Mouse (Mus musculus): ENCODE measurements around the gene Lrrc32. TPM values are rescaled to one million over a fixed set of nuclear protein-coding genes. Genes with fewer than 3 reads are reported as not detected.

The Lrrc32 gene
- total and polyA plus RNA-seq, 3 experiments = 2.3 to 23.7 (median 5.3) TPM

DNA sequence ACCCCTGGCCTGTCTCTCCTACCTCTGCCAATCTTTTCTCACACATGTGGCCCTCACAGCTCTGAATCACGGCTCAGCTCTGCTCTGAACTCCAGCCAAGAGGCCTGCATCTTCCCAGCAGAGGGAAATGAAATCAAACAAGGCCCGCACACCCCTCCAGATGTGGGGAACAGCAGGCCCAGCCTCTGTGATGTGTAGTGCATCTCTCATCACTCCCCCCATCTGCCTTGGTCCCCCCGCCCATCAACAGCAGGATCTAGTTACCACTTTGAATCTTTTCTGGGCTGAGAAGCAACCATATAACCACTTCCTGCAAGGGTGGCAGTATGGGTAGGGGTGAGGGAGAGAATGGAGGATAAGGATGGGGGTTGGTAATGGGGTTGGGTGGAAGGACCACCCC lies 20.0 kb upstream of the Lrrc32 start:
- Histone ChIP-seq H3K27me3 (replicated peaks) (peaks cover 6% of the 10 kb centered on the region), H3K4me2 (ENCODE audit: insufficient read depth, low read depth, poor library complexity, severe bottlenecking) (no peak overlapping the region), H3K4me1 (ENCODE audit: control insufficient read depth in 1 of 2, insufficient read depth in 2 of 2) (peaks cover 3 to 15% of the 10 kb centered on the region in 2 experiments; a peak in 2 of 4 replicates), H3K27ac (ENCODE audit: insufficient read depth, low read depth) (no peak overlapping the region), H3K36me3 (replicated peaks in 1 of 2; ENCODE audit: control insufficient read depth in 1 of 2, insufficient read depth in 1 of 2, low read length in 1 of 2) (no peaks in the 10 kb centered on the region), H3K79me2 (replicated peaks; ENCODE audit: control insufficient read depth, extremely low read depth, insufficient read depth, poor library complexity, severe bottlenecking) (no peaks in the 10 kb centered on the region), H3K4me3 (replicated peaks in 1 of 3; ENCODE audit: low read depth in 2 of 3, low read length in 2 of 3, poor library complexity in 1 of 3) (no peak overlapping the region), H3K9me3 (replicated peaks; ENCODE audit: low read length) (no peaks in the 10 kb centered on the region), H3K9ac (ENCODE audit: insufficient read depth, low read depth) (no peak overlapping the region)
- no peak for DNase-seq (ENCODE audit: extremely low read depth)
- no peak for TF ChIP-seq HCFC1 (IDR thresholded peaks at IDR 0.05; ENCODE audit: low read depth, low read length)
- no peak for TF ChIP-seq UBTF (IDR thresholded peaks at IDR 0.05; ENCODE audit: low read depth, low read length)
- no peak for TF ChIP-seq IRF4 (IDR thresholded peaks at IDR 0.05; ENCODE audit: low read depth, low read length)
- no peak for TF ChIP-seq POLR2A (IDR thresholded peaks at IDR 0.05; ENCODE audit: low read depth, low read length)
- TF ChIP-seq RAD21 (IDR thresholded peaks at IDR 0.05; ENCODE audit: low read depth, low read length) = no peak
- no peak for TF ChIP-seq ZKSCAN1 (IDR thresholded peaks at IDR 0.05; ENCODE audit: borderline replicate concordance, low read depth, low read length)
- no peak for TF ChIP-seq E2F4 (IDR thresholded peaks at IDR 0.05; ENCODE audit: insufficient replicate concordance, low read depth, low read length)
- TF ChIP-seq JUN (IDR thresholded peaks at IDR 0.05; ENCODE audit: insufficient read depth, low read depth, low read length) = no peak
- TF ChIP-seq MAX (IDR thresholded peaks at IDR 0.05; ENCODE audit: low read length) = no peak
- no peak for TF ChIP-seq BHLHE40 (IDR thresholded peaks at IDR 0.05; ENCODE audit: low read depth, low read length)
- no peak for TF ChIP-seq GABPA (IDR thresholded peaks at IDR 0.05; ENCODE audit: insufficient replicate concordance, low read depth, low read length)
- no peak for TF ChIP-seq CTCF (conservative IDR thresholded peaks at IDR 0.05 in 1 of 2, IDR thresholded peaks at IDR 0.05 in 1 of 2; ENCODE audit: low read depth in 2 of 2, low read length in 2 of 2)
- no peak for TF ChIP-seq NELFE (IDR thresholded peaks at IDR 0.05; ENCODE audit: low read depth, low read length)
- no peak for TF ChIP-seq MXI1 (IDR thresholded peaks at IDR 0.05; ENCODE audit: low read depth, low read length)
- TF ChIP-seq PAX5 (IDR thresholded peaks at IDR 0.05; ENCODE audit: low read length) = no peak
- no peak for TF ChIP-seq JUND (conservative IDR thresholded peaks at IDR 0.05; ENCODE audit: low read depth, low read length)
- dilution Hi-C loops (cut with MboI; ENCODE audit: extremely low pct_ligation_motif_present, extremely low pct_unique_long_range_greater_than_20kb, low sequenced_read_pairs) (no loop called here), in situ Hi-C loops (cut with MboI; ENCODE audit: low pct_ligation_motif_present, low pct_unique_long_range_greater_than_20kb, low sequenced_read_pairs) (no loop called here)

DNA sequence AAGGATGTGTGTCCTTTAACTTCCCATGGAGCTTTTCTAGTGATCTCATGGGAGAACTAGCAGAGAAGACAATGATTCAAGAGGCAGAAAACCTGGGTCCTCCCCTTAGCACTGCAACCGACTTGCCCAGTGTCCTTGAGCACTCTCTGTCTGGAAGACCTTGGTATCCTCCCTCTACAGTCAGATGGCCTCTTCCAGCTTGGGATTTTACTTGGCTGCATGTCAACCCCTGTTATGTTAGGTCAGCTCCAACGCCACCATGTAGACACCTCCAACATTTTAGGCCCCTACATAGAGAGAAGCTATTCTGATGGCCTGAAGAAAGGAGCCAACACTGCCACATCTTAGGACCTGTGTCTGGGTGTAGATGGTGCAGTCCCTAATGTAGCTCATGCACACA lies 16.6 kb upstream of the Lrrc32 start:
- Histone ChIP-seq H3K27me3 (replicated peaks) (peaks cover under 1% of the 10 kb centered on the region), H3K9me3 (replicated peaks; ENCODE audit: low read length) (no peaks in the 10 kb centered on the region), H3K79me2 (replicated peaks; ENCODE audit: control insufficient read depth, extremely low read depth, insufficient read depth, poor library complexity, severe bottlenecking) (no peaks in the 10 kb centered on the region), H3K4me3 (replicated peaks in 1 of 3; ENCODE audit: low read depth in 2 of 3, low read length in 2 of 3, poor library complexity in 1 of 3) (no peak overlapping the region), H3K36me3 (replicated peaks in 1 of 2; ENCODE audit: control insufficient read depth in 1 of 2, insufficient read depth in 1 of 2, low read length in 1 of 2) (no peaks in the 10 kb centered on the region), H3K27ac (ENCODE audit: insufficient read depth, low read depth) (no peak overlapping the region), H3K4me2 (ENCODE audit: insufficient read depth, low read depth, poor library complexity, severe bottlenecking) (no peak overlapping the region), H3K4me1 (ENCODE audit: control insufficient read depth in 1 of 2, insufficient read depth in 2 of 2) (peaks cover 3 to 25% of the 10 kb centered on the region in 2 experiments; a peak in 2 of 4 replicates), H3K9ac (ENCODE audit: insufficient read depth, low read depth) (no peak overlapping the region)
- in situ Hi-C loops (cut with MboI; ENCODE audit: low pct_ligation_motif_present, low pct_unique_long_range_greater_than_20kb, low sequenced_read_pairs) (no loop called here), dilution Hi-C loops (cut with MboI; ENCODE audit: extremely low pct_ligation_motif_present, extremely low pct_unique_long_range_greater_than_20kb, low sequenced_read_pairs) (no loop called here)
- no peak for TF ChIP-seq ETS1 (conservative IDR thresholded peaks at IDR 0.05; ENCODE audit: low read depth, low read length)
- TF ChIP-seq USF1 (IDR thresholded peaks at IDR 0.05; ENCODE audit: low read depth, low read length) = no peak
- no peak for TF ChIP-seq POLR2AphosphoS2 (IDR thresholded peaks at IDR 0.05; ENCODE audit: low read depth, low read length)
- no peak for TF ChIP-seq UBTF (IDR thresholded peaks at IDR 0.05; ENCODE audit: low read depth, low read length)
- TF ChIP-seq MAX (IDR thresholded peaks at IDR 0.05; ENCODE audit: low read length) = no peak
- TF ChIP-seq ZC3H11A (IDR thresholded peaks at IDR 0.05; ENCODE audit: low read depth, low read length) = no peak
- TF ChIP-seq CHD2 (IDR thresholded peaks at IDR 0.05; ENCODE audit: low read length) = no peak
- TF ChIP-seq ELF1 (IDR thresholded peaks at IDR 0.05; ENCODE audit: low read depth, low read length) = no peak
- no peak for TF ChIP-seq USF2 (conservative IDR thresholded peaks at IDR 0.05; ENCODE audit: low read depth, low read length)
- no peak for TF ChIP-seq MAFK (IDR thresholded peaks at IDR 0.05; ENCODE audit: insufficient replicate concordance, low read length)
- TF ChIP-seq ZMIZ1 (IDR thresholded peaks at IDR 0.05; ENCODE audit: low read depth, low read length) = no peak
- no peak for DNase-seq (ENCODE audit: extremely low read depth)

Measured in CH12.LX (cell line).